Comparison of ENCODE assay signal across 26 mouse cellular contexts in the genomic region with DNA sequence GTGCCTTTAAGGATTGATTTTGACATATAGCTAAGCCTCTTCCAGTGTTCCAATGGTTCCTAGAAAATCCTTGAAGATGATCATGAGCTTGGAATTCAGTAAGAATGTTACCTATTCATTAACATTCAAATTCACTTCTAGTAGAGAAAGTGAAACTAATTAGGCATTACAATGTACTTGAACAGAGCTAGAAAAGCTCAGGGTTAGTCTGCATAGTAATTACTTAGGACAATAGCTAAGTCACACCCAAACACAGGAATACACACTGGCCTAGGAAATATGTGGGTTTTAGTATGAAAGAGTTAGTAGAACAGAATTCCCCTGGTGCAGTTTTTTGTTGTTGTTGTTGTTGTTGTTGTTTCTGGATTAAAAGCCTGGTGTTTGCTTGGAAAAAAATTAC.
"Had no signal": no experiment of that assay in that cellular context is flagged by ENCODE, and none has a peak within 500 bp of the region (broad histone marks: within the 10 kb centered on the region; RNA-seq: fewer than 3 reads in every experiment).

No protein-coding gene starts in this region.

- H3K9ac ChIP-seq: heart, embryonic 12.5 days; hindbrain, embryonic 13.5 days; hindbrain, embryonic 15.5 days; intestine, embryonic 15.5 days; limb, embryonic 12.5 days; liver, embryonic 13.5 days had no signal

- H3K4me1 ChIP-seq: heart, embryonic 10.5 days; heart, embryonic 12.5 days; hindbrain, embryonic 10.5 days; hindbrain, embryonic 13.5 days; hindbrain, embryonic 15.5 days; intestine, embryonic 15.5 days; limb, embryonic 10.5 days; limb, embryonic 12.5 days; liver, embryonic 13.5 days had no signal

- H3K27me3 ChIP-seq: heart, embryonic 12.5 days; hindbrain, embryonic 13.5 days; hindbrain, embryonic 15.5 days; intestine, embryonic 15.5 days; limb, embryonic 12.5 days; liver, embryonic 13.5 days had no signal

- H3K4me3 ChIP-seq: gastrocnemius, adult 2 months; heart, embryonic 10.5 days; heart, embryonic 12.5 days; hindbrain, embryonic 10.5 days; hindbrain, embryonic 13.5 days; hindbrain, embryonic 15.5 days; intestine, embryonic 15.5 days; layer of hippocampus, adult 2 months; left cerebral cortex, adult 2 months; limb, embryonic 10.5 days; limb, embryonic 12.5 days; liver, embryonic 13.5 days had no signal

- ATAC-seq: inflammation-experienced regulatory T-cells, adult 6 months; intestine, embryonic 15.5 days; intestine, postnatal 0 days had no signal

- H3K27ac ChIP-seq: gastrocnemius, adult 2 months; heart, embryonic 10.5 days; hindbrain, embryonic 10.5 days; hindbrain, embryonic 13.5 days; hindbrain, embryonic 15.5 days; intestine, embryonic 15.5 days; layer of hippocampus, adult 2 months; left cerebral cortex, adult 2 months; limb, embryonic 10.5 days; limb, embryonic 12.5 days; liver, embryonic 13.5 days had no signal

- H3K4me2 ChIP-seq: heart, embryonic 12.5 days; hindbrain, embryonic 13.5 days; hindbrain, embryonic 15.5 days; intestine, embryonic 15.5 days; limb, embryonic 12.5 days; liver, embryonic 11.5 days; liver, embryonic 13.5 days had no signal

- H3K36me3 ChIP-seq: heart, embryonic 10.5 days; heart, embryonic 12.5 days; hindbrain, embryonic 10.5 days; hindbrain, embryonic 13.5 days; hindbrain, embryonic 15.5 days; intestine, embryonic 15.5 days; limb, embryonic 10.5 days; limb, embryonic 12.5 days; liver, embryonic 13.5 days had no signal

- H3K9me3 ChIP-seq: heart, embryonic 10.5 days; heart, embryonic 12.5 days; hindbrain, embryonic 10.5 days; hindbrain, embryonic 13.5 days; hindbrain, embryonic 15.5 days; intestine, embryonic 15.5 days; limb, embryonic 10.5 days; limb, embryonic 12.5 days; liver, embryonic 13.5 days had no signal

- DNase-seq: gastrocnemius, adult 2 months; gastrocnemius, postnatal 10 days; gastrocnemius, postnatal 25 days; heart, adult 18-20 months; heart, postnatal 10 days; heart, postnatal 4 days; kidney, adult 18-20 months; kidney, adult 8-10 months; kidney, postnatal 10 days; kidney, postnatal 25 days; kidney, postnatal 4 days; liver; liver, embryonic 13.5 days had no signal
